Mouse (Mus musculus) heart, postnatal 25 days (tissue): ENCODE data around the gene 1700003F12Rik. TPM values are rescaled to one million over a fixed set of nuclear protein-coding genes. Genes with fewer than 3 reads are reported as not detected.

ENCODE experiments used
- DNase-seq: peaks from one replicate; pipeline ENCODE4 v3.0.0; 2022; ENCODE audit warnings: low spot score
- intact Hi-C: fragments of 180-260 bp; cut with DNase I; formaldehyde crosslinking; loops from one replicate; pipeline ENCODE4 v1.15.1; 2025
- total RNA-seq, 2 experiments: library from RNA; stranded (reverse); gene quantifications; 2 replicates each; pipeline ENCODE4 v1.2.3; 2021

Gene 1700003F12Rik
- total RNA-seq, 2 experiments from 2014 or later, result not detected

- intact Hi-C loops, result no loop called here
- DNase-seq, result peak; percentile 61
Measured at GRCm38 (mm10) chr2:154543567-154544347, 3.1 kb upstream of the 1700003F12Rik start.

GRCm38 (mm10) chr2:154548688-154549087 lies 1.8 kb downstream of the 1700003F12Rik start:
- peak; percentile 26 for DNase-seq

GRCm38 (mm10) chr2:154549127-154549885 lies 2.4 kb downstream of the 1700003F12Rik start:
- DNase-seq, result peak; percentile 33
- intact Hi-C loops, result no loop called here

More at GRCm38 (mm10) chr2:154548688-154549087, 1.8 kb downstream of the 1700003F12Rik start:
- intact Hi-C loops, result no loop called here

- intact Hi-C loops, result loop anchor here (5.0 kb wide), 2 partner anchors 37 to 62 kb away; partner anchors contain the start of genes 4930519P11Rik and Zfp341
- no peak for DNase-seq
Measured at GRCm38 (mm10) chr2:154549886-154550189, 3.0 kb downstream of the 1700003F12Rik start.

- DNase-seq, result no peak
- intact Hi-C loops, result loop anchor here (5.0 kb wide), 2 partner anchors 36 to 61 kb away; partner anchors contain the start of genes 4930519P11Rik and Zfp341
Measured at GRCm38 (mm10) chr2:154550937-154551336, 4.1 kb downstream of the 1700003F12Rik start.

DNA sequence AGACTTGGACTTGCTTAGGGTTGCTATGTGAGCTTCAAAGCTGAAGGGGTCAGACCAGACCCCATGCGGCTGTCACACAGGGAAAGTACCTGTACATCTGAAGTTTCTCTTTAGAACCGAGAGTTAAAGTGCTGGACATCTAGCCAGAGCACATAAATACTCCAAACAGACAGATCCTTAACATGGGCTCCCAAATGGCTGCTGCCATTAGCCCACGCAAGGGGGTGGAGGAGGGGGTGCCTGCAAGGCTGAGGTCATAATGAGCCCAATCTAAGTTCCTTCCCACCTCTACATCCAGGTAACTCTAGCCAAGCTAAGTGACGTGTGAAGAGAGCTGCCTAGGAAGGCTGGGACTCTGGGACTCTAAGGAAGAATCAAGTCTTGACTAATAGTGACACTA lies 4.6 kb downstream of the 1700003F12Rik start, which contains the start of gene Actl10:
Actl10 (plus strand) TSS at position 301 of the 400 bp plus-strand sequence.
- no peak for DNase-seq
- intact Hi-C loops, result loop anchor here (5.0 kb wide), 2 partner anchors 36 to 61 kb away; partner anchors contain the start of genes 4930519P11Rik and Zfp341

DNA sequence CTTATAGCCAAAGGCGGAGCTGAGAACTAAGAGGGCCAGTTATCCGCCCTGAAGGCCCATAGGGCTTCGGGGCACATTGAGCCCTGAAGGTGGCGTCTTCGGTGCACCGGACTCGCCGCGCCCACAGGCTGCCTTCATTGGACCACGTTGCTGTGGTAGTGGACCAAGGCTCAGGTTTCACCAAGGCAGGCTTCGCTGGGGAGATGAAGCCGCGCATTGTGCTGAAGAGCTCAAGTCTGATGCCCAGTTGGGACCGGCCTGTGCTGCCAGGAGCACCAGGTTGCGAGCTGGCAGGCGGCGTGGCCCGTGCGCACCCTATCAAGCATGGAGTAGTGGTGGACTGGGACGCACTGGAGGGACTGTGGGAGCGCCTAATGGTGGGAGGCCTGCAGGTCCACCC lies 5.0 kb downstream of the 1700003F12Rik start:
- intact Hi-C loops, result loop anchor here (5.0 kb wide), 2 partner anchors 35 to 60 kb away; partner anchors contain the start of genes 4930519P11Rik and Zfp341
- no peak for DNase-seq

DNA sequence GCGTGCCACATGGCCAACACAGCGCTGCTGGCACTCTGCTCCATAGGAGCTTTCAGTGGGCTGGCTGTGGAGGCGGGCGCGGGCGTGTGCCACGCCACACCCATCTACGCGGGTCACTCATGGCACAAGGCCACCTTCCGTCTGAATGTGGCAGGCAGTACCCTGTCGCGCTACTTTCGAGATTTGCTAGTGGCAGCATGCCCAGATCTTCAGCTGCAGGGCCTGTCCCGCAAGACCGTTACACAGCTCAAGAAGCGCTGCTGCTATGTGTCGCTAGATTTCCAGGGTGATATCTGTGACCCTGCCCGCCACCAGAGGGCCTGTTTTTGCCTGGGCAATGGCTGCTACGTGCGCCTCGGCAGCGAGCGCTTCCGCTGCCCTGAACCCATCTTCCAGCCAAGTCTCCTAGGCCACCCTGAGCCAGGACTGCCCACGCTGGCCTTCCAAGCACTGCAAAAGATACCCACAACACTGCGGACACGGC lies 5.6 kb downstream of the 1700003F12Rik start:
- intact Hi-C loops, result loop anchor here (5.0 kb wide), 2 partner anchors 35 to 60 kb away; partner anchors contain the start of genes 4930519P11Rik and Zfp341
- DNase-seq, result peak; percentile 35

DNA sequence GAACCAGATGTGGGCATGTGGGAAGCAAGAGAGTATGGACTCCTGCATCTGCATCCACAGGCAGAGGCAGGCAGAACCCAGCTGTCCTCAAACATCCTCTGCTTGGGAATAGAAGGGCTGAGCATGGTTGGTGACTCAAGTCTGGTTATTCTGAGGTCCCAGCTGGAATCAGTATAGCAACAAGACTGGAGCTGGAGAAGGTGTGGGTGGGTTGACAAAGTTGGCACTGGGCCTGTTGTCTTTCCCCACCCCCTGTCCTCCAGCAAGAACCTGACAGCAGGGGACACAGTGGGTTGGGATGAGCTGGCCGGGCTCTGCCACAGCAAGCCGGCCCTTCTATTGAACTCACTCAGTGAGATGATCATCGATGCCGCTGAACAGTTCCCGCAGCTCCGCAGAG lies 8.3 kb downstream of the 1700003F12Rik start:
- intact Hi-C loops, result no loop called here
- no peak for DNase-seq

- DNase-seq, result no peak
- intact Hi-C loops, result no loop called here
Measured at GRCm38 (mm10) chr2:154557184-154557832, 10.4 kb downstream of the 1700003F12Rik start.

DNA sequence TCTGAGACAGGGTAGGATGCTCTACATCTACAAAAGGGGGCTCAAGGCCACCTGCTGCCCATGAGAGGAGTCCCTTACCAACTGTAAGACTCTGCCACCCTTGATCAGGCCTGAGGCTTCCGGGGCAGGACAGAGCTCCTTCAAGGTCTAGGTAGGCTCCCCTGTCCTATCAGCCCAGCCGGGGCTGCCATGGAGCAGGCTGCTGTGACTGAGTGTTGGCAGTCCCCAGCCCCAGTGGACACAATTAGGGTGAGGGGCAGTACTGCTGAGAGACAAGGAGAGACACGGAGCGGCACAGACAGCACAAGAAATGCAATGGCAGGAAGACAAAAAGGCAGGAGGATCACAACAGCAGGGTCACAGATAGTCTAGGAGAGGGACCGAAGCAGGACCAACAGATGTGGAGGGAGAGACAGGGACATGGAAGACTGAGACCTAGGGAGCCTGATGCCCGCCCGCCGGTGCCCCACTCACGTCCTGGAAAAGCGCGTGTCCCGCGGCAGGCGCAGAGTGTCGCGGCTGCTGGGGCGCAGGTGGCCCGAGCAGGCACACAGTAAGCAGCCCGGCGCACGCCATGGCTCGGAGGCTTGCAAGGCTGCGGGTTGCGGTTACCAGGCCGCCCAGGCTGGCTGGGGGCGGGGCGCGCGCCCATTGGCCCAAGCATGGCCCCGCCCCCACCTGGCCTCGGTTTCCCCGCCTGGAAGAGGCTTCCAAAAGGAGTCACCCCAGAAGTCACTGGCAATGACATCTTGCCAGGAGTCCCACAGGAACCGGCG lies 11.6 kb downstream of the 1700003F12Rik start, which contains the start of gene Necab3:
Necab3 (minus strand) TSS at position 627 of the 776 bp plus-strand sequence.
- DNase-seq, result no peak
- intact Hi-C loops, result no loop called here

DNA sequence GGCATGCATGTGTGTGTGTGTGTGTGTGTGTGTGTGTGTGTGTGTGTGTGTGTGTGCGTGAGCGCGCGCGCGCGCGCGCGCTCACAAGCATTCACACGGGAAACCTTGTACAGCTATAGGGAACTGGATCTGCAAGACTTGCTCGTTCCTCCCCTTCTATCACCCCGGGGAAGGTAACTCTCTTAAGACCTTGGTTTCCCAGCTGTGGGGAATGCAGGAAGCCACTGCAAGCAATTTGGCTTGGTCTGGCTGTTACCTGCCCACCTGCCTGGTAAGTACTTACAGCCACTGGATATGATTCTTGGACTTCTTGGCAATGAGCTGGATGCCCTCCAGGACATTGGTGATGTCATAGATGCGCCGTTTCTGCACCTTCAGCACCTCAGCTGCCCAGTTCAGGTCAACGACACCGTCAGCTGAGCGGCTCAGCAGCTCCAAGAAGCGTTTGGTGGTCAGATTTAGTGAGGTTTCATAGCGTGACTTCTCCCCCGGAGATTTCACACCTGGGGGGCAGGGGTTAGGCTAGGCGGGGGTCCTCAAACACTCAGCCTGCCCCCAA lies 16.8 kb downstream of the 1700003F12Rik start:
- no peak for DNase-seq
- intact Hi-C loops, result no loop called here

DNA sequence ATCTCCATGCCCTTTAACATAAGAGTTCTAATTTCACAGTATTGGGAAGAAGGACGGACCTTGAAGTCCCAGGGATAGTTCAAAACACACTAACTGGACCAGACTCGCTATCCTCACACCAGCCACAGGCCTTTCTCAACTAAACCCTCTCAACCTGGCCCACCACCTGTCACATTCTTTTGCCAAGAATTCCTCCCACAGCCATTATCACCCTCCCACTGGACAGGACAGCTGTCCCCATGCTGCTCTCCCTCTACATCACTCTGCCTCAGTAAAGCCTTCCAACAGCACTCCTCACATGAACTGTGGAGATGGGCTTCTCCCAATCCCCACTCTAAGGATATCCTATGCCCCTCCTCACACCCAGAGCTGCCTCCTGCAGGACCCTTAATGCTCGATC lies 18.7 kb downstream of the 1700003F12Rik start:
- intact Hi-C loops, result no loop called here
- DNase-seq, result no peak

GRCm38 (mm10) chr2:154566641-154567040 lies 19.8 kb downstream of the 1700003F12Rik start:
- no peak for DNase-seq
- intact Hi-C loops, result no loop called here

GRCm38 (mm10) chr2:154567766-154568165 lies 20.9 kb downstream of the 1700003F12Rik start:
- no peak for DNase-seq
- intact Hi-C loops, result no loop called here

GRCm38 (mm10) chr2:154568329-154569070 lies 21.6 kb downstream of the 1700003F12Rik start:
- no peak for DNase-seq
- intact Hi-C loops, result no loop called here

DNA sequence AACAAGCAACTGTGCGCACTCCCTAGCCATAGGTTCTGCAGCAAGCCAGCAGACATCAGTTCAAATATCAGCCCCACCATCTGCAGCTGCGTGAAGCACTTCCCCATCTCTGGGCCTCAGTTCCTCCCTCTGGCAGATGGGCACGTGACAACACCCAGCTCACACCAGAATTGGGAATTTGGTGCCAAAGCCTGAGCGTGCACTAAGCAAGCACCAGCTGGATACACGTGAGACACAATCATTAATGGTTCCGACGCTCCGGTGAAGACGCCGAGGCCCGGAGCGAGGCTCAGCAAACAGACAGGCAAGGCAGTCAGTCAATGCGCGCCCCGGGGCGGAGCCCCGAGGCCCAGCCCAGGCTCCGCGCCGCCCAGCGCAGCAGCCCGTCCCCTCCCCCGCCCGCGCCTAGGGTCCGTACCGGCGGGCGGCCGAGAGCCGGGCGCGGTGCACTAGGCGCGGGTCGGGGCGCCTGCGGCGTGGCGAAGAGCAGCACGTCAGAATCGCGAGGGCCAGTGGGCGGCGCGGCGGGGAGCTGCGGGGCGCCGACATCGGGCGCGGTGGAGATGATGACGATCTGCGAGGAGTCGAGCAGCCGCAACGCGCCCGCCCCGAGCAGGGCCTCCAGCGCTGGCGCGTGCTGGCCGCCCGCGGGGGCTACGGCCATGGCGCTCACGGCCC lies 22.3 kb downstream of the 1700003F12Rik start:
- DNase-seq, result no peak

More for the DNA sequence above, 22.3 kb downstream of the 1700003F12Rik start:
- intact Hi-C loops, result no loop called here
